Mouse (Mus musculus) right cerebral cortex, postnatal 36 days (tissue): ENCODE data around the gene Spp1.
"Not testable (repeated sequence)": the region's sequence is repeated elsewhere in the genome, so short reads cannot be mapped to it uniquely, and the experiment has no call there.

Experiments used
- DNase-seq, 2 experiments: peaks; one replicate each; pipeline ENCODE4 v3.0.0; 2022; ENCODE audit warnings: low spot score in 2 of 2, mixed read lengths in 1 of 2

The Spp1 gene

DNA sequence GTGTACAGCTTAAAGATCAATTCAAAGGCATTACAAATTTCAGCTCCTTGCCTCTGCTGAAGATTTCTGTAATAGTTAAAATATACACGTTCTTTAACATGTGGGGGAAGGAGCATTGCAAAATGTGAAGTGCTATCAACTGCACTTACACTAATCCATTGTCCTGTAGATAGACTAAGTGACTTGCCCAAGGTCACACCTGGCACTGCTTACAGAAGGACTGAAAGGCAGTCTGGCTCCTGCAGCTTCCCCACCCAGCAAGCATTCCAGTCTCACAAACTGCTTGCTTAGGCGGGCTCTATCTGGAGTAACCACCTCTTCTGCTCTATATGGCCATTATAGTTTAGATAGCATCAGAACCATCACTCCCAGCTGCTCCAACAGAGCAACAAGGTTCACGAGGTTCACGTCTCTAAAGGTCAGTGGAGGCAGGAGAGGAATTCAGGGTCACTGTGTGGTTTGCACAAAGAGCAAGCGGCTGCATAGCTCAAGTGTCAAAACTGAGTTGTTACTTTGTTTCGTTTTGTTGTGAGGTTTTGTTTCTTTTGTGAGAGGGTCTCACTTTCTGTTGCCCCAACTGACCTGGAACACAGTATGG is 851 bp upstream of the Spp1 start:
- no peak for DNase-seq

DNA sequence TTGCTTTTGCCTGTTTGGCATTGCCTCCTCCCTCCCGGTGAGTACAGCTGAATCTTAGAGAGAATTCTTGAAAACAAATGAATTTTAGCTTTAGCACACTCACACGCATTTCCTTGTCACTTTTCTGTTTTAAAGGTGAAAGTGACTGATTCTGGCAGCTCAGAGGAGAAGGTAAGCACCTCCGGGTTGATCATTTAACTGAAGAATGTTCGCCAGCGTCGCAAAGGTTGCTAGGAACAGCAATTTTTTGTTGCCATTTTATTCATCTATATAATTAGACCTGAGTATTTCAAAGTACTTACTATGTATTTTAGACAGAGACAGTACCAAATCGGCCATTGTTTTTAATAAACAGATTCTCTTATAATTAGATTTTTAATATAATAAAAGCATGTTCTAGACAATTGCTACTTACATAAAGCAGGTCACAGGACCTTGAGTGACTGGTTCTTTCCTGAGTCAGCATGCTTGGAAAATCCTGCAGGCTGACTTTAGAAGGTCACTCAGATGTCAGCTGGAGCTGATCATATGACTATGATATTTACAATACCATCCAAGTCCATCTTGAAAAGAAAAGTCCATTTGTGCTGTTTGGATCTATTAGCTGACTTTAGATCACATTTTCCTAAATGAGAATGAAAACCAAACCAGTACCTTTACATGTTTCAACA is 1.6 kb downstream of the Spp1 start:
- no peak for DNase-seq

DNA sequence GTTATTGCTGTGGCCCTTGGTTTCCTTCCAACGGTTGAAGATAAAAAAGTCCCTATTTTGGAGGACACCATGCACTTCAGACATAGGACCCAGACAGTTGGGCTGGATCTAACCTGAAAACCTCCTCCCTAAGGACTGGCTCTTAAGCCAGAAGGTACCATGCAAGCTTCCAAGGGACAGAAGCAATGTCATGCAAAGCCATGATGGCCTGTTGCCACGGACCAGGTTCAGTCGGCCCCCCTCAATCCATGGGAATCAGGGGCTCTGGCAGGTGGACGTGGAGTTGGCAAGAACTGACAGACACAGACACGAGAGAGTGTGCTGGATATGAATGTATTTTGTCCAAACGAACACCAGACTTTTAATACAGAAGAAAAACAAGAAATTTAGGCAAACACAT is 7.5 kb downstream of the Spp1 start:
- no peak for DNase-seq

DNA sequence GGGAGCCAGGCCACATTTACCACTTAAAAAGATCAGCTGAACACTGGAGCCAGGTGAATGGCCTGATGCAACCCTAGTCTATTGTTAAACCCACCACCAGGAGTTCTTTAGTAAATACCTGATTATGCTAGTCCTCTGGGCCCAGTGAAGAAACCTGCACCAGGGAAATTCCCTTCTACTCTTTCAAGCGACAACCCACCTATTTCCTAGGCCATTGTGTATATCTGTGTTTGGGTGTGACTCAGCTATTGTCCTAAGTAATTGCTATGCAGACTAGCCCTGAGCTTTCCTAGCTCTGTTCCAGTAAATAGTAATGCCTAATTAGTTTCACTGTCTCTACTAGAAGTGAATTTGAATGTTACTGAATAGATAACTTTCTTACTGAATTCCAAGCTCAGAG is 7.9 kb downstream of the Spp1 start:
- no peak for DNase-seq

DNA sequence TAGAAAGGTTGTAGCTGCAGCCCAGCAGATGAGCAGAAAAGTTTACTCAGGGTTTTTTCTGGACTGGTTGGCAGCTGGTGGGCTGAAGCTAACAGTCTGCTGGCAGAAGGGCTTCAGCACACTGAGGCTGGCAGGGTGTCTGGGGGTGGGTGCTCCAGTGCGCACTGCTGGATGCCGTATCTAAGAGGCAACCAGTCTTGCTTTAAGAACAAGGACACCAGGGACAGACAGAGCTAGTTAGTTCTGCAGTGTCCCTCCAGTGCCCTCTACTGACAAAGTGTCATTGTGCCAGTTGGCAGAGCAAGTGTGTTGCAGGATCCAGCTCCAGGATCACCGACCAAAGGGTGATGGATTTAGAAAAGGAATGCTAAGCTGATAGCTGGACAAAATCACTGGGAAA is 11.2 kb downstream of the Spp1 start:
- DNase-seq, result peak; percentile 61 to 69

DNA sequence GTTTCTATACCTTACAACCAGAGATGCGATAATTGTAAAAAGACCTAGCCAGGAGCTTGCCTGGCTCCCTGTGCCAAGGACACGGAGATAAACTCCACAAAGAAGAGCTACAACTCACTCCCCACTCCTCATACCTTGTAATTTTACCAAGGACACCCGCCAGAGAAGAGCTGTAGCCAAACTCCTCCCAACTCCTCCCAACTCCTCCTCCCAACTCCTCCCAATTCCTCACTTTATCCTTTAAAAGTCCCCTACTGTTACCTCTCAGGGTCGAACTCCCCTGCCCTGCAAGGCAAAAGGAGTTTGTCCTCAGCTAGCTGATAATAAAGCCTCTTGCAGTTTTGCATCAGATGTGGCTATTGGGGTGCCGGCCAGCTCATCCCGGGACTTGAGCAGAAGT is 13.4 kb downstream of the Spp1 start:
- DNase-seq, result not testable (repeated sequence)

DNA sequence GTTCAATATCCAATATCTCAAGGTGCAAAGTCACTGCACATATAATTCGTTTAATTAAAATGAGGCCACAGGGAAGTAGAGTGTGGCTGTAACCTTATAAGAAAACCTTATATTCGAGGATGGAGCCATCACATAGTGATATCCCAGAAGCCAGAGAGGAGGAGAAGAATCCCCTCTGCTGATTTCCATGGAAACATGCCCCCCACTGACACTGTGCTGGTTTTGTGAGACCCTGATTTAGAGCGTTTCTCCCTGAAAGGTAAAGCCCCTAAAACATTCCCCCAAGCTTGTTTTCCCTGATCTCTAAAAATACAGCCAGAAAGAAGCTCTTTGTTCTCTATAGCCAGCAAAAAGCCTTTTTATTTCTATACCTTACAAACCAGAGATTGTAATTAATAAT is 14.6 kb downstream of the Spp1 start:
- no peak for DNase-seq

DNA sequence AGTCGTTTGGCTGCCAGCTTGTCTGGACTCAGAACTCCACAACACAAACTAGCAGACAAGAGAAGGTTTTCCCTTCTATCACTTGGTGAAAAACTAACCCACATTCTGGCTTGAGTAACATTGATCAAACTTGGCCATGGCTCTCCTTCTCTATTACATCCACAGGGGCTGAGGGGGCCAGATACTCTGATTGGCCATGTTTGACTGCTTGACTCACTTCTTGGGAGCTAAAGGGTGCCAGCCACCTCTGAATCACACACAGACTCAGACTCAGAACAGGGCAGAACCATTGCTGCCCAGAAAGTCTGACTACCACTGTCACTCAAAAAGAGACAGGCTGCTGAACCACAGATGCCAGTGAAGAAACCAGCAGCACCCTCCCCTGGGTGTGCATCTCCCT is 18.2 kb downstream of the Spp1 start:
- no peak for DNase-seq

DNA sequence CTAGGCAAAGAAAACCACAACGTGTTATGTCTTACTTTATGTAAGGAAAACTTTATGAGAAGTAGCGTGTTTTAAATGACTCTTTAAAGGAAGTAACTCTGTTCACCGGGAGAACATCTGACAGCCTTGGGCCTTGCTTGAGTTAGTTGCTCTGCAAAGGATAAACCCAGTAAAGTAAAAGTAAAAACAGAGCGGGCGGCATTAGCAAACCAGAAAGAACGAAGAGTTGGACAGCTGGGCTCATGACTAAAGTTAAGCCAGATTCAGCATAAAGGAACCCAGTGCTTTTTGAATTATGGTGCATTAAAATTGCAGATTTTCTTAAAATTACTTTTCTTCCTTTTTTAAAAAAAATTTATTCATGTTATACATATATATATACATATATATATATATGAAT is 19.6 kb downstream of the Spp1 start:
- no peak for DNase-seq

DNA sequence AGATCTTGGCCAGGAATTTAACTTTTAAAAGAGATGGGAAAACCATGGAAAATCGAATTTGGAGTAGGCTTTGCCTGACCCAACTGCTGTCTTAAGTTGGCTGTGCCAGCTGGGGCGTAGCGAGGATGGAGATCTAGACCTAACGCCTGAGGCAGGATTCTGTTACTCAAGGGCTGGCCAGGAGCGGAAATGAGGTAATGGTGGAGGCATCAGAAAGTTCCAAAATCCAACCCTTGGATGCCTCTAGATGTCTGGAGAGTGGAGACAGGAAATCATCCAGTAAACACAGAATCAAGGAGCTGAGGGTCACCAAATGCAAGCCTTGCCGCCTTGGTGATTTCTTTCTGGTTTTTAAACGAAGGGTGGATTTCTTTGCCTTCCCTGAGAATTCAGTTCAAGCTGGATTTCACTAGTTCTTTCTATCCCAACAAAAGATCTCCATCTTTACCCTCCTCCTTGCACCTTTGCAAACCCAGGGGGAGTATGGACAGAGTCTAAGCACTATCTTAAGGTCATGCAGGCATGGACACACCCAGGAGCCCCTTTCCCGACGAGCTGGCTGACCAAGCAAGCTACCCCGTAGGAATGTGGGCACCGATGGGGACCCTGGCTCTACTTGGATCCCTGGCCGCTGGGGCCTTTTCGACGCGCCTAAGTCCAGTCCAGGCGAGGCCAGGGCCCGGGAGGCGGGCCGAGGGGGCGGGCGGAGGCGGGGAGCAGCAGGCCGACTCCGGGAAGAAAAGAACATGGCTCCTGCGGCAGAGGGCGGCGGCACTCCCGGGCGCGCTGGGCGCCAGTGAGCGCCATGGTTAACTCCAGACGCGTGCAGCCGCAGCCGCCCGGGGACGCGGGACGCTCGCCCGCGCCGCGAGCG is 24.2 kb downstream of the Spp1 start, which contains the start of gene Pkd2:
TSS of gene Pkd2 (plus strand) at position 619 of the 874 bp plus-strand sequence.
- DNase-seq, result peak; percentile 43 to 47

DNA sequence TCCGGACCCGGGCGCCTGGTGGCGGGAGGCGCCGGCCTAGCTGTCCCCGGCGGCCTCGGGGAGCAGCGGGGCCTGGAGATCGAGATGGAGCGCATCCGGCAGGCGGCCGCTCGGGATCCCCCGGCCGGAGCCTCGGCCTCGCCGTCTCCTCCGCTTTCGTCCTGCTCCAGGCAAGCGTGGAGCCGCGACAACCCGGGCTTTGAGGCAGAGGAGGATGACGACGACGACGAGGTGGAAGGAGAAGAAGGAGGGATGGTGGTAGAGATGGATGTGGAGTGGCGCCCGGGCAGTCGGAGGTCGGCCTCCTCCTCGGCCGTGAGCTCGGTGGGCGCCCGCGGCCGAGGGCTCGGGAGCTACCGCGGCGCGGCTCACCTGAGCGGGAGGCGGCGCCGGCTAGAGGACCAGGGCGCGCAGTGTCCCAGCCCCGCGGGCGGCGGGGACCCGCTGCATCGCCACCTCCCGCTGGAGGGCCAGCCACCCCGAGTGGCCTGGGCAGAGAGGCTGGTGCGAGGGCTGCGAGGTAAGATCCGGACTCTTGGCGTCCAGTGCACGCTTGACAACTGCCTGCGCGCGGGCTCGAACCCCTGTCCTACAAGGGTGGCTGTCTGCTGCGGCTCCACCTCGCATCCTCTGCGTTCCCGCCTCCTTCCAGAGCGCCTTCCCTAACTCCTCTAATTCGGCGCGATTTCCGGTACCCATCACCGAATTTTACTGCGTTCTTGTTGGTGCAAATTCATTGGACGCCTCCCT is 25.0 kb downstream of the Spp1 start:
- DNase-seq, result peak; percentile 50 to 62

DNA sequence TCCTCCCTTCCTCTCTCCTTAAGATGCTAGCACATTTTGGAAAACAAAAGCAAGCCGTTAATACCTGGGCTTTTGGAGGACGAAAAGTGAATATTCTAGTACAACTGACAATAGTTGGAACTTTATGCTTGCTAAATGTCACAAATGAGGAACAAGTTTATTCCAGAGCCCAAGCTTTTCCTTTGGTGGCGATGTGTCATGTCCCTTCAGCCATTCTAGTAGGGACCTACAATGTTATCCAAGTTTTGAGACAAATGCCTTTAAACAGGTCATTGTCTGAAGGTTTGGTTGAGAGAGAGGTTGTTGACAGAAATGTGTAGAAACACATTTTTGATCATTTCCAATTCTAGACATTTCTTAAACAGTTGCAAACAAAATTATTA is 25.5 kb downstream of the Spp1 start:
- no peak for DNase-seq

DNA sequence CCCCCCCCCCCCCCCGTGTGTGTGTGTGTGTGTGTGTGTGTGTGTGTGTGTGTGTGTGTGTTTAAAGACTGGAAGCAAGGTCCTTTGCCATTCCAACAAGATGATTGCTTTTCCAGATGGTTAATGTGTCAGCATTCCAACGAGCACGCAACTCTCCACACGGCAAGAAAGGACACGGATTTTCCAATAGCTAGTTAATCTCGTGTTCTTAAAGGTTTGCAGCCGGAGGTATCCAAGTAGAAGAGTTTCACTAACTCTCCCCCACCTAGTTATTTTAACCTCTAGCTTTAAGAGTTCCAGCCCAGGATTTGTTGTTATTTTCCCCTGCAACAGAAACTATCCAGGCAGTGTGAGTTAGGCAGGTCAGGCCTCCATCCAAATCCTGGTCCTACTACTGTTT is 25.9 kb downstream of the Spp1 start:
- no peak for DNase-seq

DNA sequence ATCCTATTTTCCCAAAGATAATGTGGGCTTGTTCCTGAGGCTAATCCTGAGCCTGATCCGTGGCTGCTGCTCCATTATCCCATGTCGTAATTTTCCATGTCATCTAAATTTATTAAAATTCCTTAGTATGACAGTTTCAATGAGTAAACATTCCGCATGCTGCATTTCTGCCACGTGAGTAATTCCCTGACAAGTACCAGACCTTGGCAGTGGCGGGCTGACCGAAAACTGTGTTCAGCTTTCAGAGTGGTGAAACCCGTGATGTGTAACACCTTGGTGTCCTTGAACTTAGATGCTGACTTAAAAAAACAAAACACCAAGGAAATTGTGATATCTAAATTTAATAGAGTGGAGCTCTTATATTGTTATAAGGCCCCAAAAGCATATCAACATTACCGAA is 30.4 kb downstream of the Spp1 start:
- DNase-seq, result no peak

DNA sequence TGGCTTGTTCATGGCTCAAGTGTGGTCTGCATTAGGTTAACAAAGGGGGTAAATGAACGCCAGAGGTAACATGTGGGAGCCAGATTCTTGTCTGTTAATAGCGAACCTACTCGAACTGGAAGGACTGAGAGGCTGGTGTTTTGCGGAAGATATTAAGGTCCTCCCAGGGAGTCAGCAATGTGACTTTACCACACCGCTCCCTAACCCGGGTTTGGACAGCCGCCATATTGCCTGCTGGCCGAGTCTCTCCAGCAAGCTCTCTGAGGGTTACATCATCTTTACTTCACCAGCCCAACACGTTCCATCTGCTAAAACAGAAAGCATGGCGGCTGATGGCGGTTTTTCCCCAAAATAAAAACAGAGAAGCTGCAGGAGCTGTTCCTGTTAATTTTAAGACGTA is 30.8 kb downstream of the Spp1 start:
- DNase-seq, result no peak

DNA sequence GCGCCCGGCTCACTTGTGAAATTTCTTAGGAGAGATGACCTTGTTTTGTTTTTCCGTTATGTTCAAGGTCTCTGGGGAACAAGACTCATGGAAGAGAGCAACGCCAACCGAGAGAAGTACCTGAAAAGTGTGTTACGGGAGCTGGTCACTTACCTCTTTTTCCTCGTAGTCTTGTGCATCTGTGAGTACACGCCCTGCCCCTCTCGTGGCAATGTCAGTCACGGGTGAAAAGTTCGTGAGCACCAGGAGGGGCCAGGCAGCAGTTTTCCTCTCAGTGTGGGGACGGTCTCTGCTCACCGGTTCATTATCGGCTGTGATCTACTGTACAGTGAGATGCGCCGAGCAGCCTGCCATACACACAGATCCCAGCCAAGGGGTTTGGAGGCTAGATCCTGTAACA is 31.9 kb downstream of the Spp1 start:
- no peak for DNase-seq

DNA sequence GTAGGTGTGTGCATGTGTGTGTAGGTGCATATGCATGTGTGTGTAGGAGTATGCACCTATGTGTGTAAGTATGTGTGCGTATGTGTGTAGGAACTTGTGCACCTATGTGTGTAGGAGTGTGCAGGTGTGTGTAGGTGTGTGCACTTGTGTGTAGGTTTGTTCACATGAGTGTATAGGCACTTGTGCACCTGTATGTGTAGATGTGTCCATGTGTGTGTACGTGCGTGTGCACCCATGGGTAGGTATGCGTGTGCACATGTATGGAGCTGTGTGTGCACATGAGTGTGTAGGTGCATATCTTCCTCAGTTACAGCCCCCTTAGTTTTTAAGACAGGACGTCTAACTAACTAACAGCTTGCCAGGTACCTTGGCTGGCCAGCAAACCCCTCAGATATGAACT is 33.7 kb downstream of the Spp1 start:
- no peak for DNase-seq

DNA sequence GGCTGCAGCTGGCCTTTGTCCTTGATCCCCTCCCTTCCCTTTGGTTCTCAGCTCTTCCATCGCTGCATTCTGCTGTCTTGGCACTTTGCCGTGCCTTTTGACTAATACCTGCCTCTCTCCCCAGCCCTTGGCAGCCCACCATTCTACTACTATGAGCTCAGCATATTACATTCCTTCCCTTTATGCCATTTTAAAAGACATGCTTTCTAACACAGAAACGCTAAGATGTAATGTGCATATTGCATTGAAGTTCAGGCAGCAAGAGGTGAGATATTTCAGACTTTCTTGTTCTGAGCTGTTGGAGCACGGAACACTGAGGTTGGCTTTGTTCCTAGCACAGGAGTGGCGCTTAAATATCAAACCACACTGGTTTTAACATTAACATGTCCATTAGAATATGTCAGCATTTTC is 36.1 kb downstream of the Spp1 start:
- DNase-seq, result no peak

DNA sequence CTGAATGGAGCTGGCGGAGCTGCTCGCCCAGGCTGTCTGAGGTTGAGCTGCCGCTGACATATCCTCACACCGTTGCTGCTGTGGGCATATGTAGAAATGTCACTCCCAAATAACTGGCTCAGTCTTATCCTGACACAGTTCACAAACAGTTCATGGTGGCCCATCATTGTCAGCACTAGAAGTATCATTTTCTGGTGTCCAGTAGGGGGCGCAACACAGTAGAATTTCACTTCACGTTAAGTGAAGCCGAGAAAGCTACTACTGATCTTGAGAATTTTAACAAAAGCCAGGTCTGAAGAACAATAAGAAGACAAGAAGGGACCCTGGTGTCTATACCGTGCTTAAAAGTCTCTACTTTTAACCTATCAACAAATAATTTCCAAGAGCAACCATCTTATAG is 37.5 kb downstream of the Spp1 start:
- no peak for DNase-seq

DNA sequence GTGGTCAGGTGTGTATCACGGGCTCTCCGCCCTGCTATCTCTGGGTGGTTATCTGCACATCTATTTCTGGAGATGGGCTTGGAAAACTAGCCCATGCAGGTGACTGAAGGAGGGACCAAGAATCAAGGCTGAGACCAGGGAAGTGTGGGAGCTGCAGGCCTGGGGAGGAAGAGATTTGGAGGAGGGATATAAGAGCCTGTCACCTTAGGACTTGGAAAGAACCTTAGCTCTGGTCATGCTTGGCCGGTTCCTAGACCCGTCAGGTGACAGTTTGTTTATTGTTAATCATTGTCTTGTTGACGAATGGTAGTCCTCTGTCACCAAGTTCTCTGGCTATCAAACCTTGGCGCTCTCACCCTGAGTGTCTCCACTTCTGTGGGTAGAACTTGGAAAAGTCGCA is 45.4 kb downstream of the Spp1 start:
- DNase-seq, result no peak

DNA sequence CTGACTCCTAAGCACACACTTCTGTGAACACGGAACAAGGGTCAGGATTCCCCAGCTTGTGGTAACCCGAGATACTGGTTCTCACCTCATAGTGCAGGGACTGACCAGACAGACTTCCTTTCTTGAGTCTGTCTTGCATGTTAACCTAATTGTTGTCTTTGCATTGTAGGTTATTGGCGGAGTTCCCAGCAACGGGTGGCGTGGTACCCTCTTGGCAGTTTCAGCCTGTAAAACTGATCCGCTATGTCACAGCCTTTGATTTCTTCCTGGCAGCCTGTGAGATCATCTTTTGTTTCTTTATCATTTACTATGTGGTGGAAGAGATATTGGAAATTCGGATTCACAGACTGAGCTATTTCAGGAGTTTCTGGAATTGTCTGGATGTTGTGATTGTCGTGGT is 47.9 kb downstream of the Spp1 start:
- DNase-seq, result no peak
